Comparison of ENCODE assay signal across 8 mouse cellular contexts in genomic region chr7:27310306-27310705, GRCm38 (mm10). TPM values are rescaled to one million over a fixed set of nuclear protein-coding genes. Genes with fewer than 3 reads are reported as not detected.
DNase-seq lines count a peak whose midpoint lies in the region; ATAC-seq and TF ChIP-seq lines count a peak whose summit lies in the region.

No protein-coding gene starts in this region.

- peaks cover 12% of the 10 kb centered on the region; the same call in 1 of the 2 replicates for H3K9me3 ChIP-seq in forebrain, embryonic 12.5 days
- no peaks in the 10 kb centered on the region; the same call in 1 of the 2 replicates for H3K9me3 ChIP-seq in hindbrain, postnatal 0 days (ENCODE audit: low read length)

- H3K36me3 ChIP-seq in forebrain, embryonic 12.5 days (replicated peaks) = peaks cover 5% of the 10 kb centered on the region; the same call in 1 of the 2 replicates
- H3K36me3 ChIP-seq in hindbrain, postnatal 0 days (ENCODE audit: insufficient read depth, low read length) = no peaks in the 10 kb centered on the region

- peak; percentile 57 for ATAC-seq in forebrain, embryonic 12.5 days (ENCODE audit: low FRiP score)
- ATAC-seq in hindbrain, postnatal 0 days = peak; percentile 73

- TF ChIP-seq CTCF in hindbrain, postnatal 0 days (IDR thresholded peaks at IDR 0.05; ENCODE audit: low read depth) = no peak

- DNase-seq in embryo, embryonic 11 days = peak; percentile 53
- DNase-seq in embryo, embryonic 9.5 days (ENCODE audit: extremely low spot score) = no peak
- peak; percentile 68 for DNase-seq in Muller cell, postnatal 12 days (ENCODE audit: inconsistent ontology term)
- DNase-seq in hindbrain, postnatal 0 days (ENCODE audit: low spot score) = peak; percentile 76
- peak; percentile 68 for DNase-seq in lung, postnatal 10 days
- no peak for DNase-seq in spleen, postnatal 4 days (ENCODE audit: low spot score in 2 of 2)
- no peak for DNase-seq in right cerebral cortex, postnatal 25 days

- 4% methylated on average over 17 of the region's 17 CpGs for WGBS in forebrain, embryonic 12.5 days
- 6% methylated on average over 17 of the region's 17 CpGs for WGBS in hindbrain, postnatal 0 days

- H3K27me3 ChIP-seq in forebrain, embryonic 12.5 days = peaks cover 24% of the 10 kb centered on the region
- no peaks in the 10 kb centered on the region for H3K27me3 ChIP-seq in hindbrain, postnatal 0 days (ENCODE audit: insufficient read depth, low read length)

- H3K4me2 ChIP-seq in forebrain, embryonic 12.5 days = peak overlapping the region; percentile 65
- peak overlapping the region; percentile 49 for H3K4me2 ChIP-seq in hindbrain, postnatal 0 days (ENCODE audit: low read depth, low read length)

- no peak overlapping the region for H3K27ac ChIP-seq in forebrain, embryonic 12.5 days
- peak overlapping the region; percentile 17; the same call in 1 of the 2 replicates for H3K27ac ChIP-seq in hindbrain, postnatal 0 days

- peaks cover 15% of the 10 kb centered on the region for H3K4me1 ChIP-seq in forebrain, embryonic 12.5 days
- no peaks in the 10 kb centered on the region for H3K4me1 ChIP-seq in hindbrain, postnatal 0 days (ENCODE audit: insufficient read depth, low read length)

- peak overlapping the region; percentile 34 for H3K4me3 ChIP-seq in forebrain, embryonic 12.5 days (replicated peaks)
- H3K4me3 ChIP-seq in hindbrain, postnatal 0 days (ENCODE audit: low read length) = peak overlapping the region; percentile 19

- peak overlapping the region; percentile 34; the same call in 1 of the 2 replicates for H3K9ac ChIP-seq in forebrain, embryonic 12.5 days
- H3K9ac ChIP-seq in hindbrain, postnatal 0 days (replicated peaks; ENCODE audit: low read length) = no peak overlapping the region

RNA-seq across cellular contexts. Expression of gene Ltbp4, which starts 27.2 kb away (rescaled TPM):
- polyA plus RNA-seq in forebrain, embryonic 12.5 days (2016; fragmentation: Nextera tagmentation; extraction: Ambion mirVana) = 12.4 and 16.5 TPM in 2 replicates
- 34.8 and 41.2 TPM in 2 replicates for total RNA-seq in hindbrain, postnatal 0 days (2014; rRNA removed)
- polyA plus RNA-seq in hindbrain, postnatal 0 days (2015; fragmentation: Nextera tagmentation; extraction: Ambion mirVana) = 10.5 and 10.6 TPM in 2 replicates

RNA-seq across cellular contexts. Expression of gene Shkbp1, which starts 45.5 kb away (rescaled TPM):
- polyA plus RNA-seq in forebrain, embryonic 12.5 days (2016; fragmentation: Nextera tagmentation; extraction: Ambion mirVana) = 77.1 and 81.2 TPM in 2 replicates
- 27.0 and 31.2 TPM in 2 replicates for total RNA-seq in hindbrain, postnatal 0 days (2014; rRNA removed)
- 20.0 and 20.2 TPM in 2 replicates for polyA plus RNA-seq in hindbrain, postnatal 0 days (2015; fragmentation: Nextera tagmentation; extraction: Ambion mirVana)

RNA-seq across cellular contexts. Expression of gene Gm20479, which starts 46.9 kb away (rescaled TPM):
- 1.5 TPM in 1 of 2 replicates, not detected in the other for polyA plus RNA-seq in forebrain, embryonic 12.5 days (2016; fragmentation: Nextera tagmentation; extraction: Ambion mirVana)
- not detected in 2 replicates for total RNA-seq in hindbrain, postnatal 0 days (2014; rRNA removed)
- polyA plus RNA-seq in hindbrain, postnatal 0 days (2015; fragmentation: Nextera tagmentation; extraction: Ambion mirVana) = not detected in 2 replicates

RNA-seq across cellular contexts. Expression of gene Numbl, which starts 52.1 kb away (rescaled TPM):
- 40.6 and 41.8 TPM in 2 replicates for polyA plus RNA-seq in forebrain, embryonic 12.5 days (2016; fragmentation: Nextera tagmentation; extraction: Ambion mirVana)
- total RNA-seq in hindbrain, postnatal 0 days (2014; rRNA removed) = 140 and 161 TPM in 2 replicates
- 55.9 and 59.5 TPM in 2 replicates for polyA plus RNA-seq in hindbrain, postnatal 0 days (2015; fragmentation: Nextera tagmentation; extraction: Ambion mirVana)

Comparison
In these comparisons a context has a peak if more than half of its experiments do, and no peak if none do; other contexts are left out.
1. DNase-seq: peak in embryo, embryonic 11 days (single experiment), Muller cell, postnatal 12 days (single experiment), hindbrain, postnatal 0 days (single experiment) and lung, postnatal 10 days (single experiment); none in embryo, embryonic 9.5 days (single experiment), spleen, postnatal 4 days (0 of 2) and right cerebral cortex, postnatal 25 days (single experiment).